Mouse (Mus musculus): Measurements from ENCODE around the gene Uba1. TPM values are rescaled to one million over a fixed set of nuclear protein-coding genes. Genes with fewer than 3 reads are reported as not detected.

Gene Uba1
- polyA plus RNA-seq, 1 experiment = 255 TPM

DNA sequence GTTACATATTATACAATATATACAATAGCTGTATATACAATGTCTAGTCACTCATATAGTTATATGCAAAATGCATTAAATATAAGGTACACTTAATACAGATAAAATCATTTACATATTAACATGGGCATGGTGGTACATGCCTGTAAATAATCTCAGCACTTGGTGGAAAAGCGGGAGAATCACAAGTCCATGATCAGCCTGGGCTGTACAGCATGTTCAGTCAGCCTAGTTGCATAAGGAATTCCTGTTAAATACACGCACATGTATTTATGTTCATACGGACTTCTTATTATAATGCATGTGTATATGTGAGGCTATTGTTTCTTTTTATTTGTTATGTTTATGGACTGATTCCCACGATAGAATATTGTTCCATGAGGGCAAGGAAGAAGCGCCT is 533 bp upstream of the Uba1 start:
- WGBS = 12% methylated on average over 5 of the region's 5 CpGs
- Histone ChIP-seq H3K36me3 (ENCODE audit: control insufficient read depth, insufficient read depth, low read length) (no peaks in the 10 kb centered on the region), H3K27me3 (ENCODE audit: control insufficient read depth, insufficient read depth, low read length) (no peaks in the 10 kb centered on the region), H3K27ac (ENCODE audit: insufficient read depth, low read depth, low read length) (no peak overlapping the region), H3K4me1 (ENCODE audit: control insufficient read depth, insufficient read depth, insufficient read length, low read length) (no peaks in the 10 kb centered on the region), H3K4me3 (ENCODE audit: low read depth, low read length) (no peak overlapping the region; the same call in 1 of the 2 replicates)
- no peak for TF ChIP-seq CTCF (IDR thresholded peaks at IDR 0.05; ENCODE audit: extremely low read depth, insufficient read length, insufficient replicate concordance, low read depth, low read length)
- TF ChIP-seq POLR2A (IDR thresholded peaks at IDR 0.05; ENCODE audit: low read depth, low read length) = no peak

DNA sequence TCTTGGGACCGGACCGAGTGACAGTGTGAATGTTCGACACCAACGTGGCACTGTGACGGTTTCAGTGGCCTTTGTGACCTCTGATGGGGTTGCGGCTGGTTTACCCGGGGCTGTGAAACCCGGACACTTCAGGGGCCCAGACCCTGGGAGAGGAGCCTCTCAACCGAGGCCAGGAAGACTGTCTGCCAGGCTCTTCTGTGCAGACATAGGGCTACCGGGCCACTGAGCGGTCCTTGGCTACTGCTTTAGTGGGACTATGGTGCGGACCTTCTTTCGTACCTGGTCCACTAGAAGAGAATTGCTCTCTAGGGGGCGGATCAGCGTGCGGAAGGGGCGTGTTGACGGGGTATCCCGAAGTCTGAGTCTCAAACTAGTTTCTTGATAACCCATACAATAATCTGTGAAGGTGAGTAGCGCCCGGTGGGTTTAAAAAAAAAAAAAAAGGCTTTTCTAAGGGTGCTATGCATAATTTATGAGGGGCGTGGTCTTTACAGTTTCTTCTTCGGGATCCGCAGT is 823 bp downstream of the Uba1 start:
- Histone ChIP-seq H3K4me1 (ENCODE audit: control insufficient read depth, insufficient read depth, insufficient read length, low read length) (no peaks in the 10 kb centered on the region), H3K4me3 (ENCODE audit: low read depth, low read length) (peak overlapping the region; percentile 81), H3K27ac (ENCODE audit: insufficient read depth, low read depth, low read length) (no peak overlapping the region), H3K36me3 (ENCODE audit: control insufficient read depth, insufficient read depth, low read length) (no peaks in the 10 kb centered on the region), H3K27me3 (ENCODE audit: control insufficient read depth, insufficient read depth, low read length) (no peaks in the 10 kb centered on the region)
- 11% methylated on average over 24 of the region's 24 CpGs for WGBS
- no peak for TF ChIP-seq POLR2A (IDR thresholded peaks at IDR 0.05; ENCODE audit: low read depth, low read length)
- no peak for TF ChIP-seq CTCF (IDR thresholded peaks at IDR 0.05; ENCODE audit: extremely low read depth, insufficient read length, insufficient replicate concordance, low read depth, low read length)

DNA sequence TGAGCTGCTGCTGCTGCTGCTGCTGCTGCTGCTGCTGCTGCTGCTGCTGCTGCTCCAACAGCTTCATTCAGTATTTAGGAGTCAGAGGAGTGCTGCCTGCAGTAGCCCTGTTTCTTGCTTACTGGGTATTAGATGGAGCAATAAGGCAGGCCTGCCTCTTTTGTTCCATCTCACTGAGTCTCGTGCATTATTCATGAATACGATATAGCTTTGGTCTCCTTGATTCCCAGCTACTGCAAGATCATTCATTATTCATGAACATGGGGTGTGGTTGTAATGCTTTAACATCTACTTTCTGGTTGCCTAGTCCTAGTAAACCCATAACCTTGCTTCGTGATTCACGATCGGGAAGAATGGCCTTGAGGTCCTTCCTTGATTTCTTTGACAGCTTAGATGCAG is 4.2 kb downstream of the Uba1 start:
- no peaks in the 10 kb centered on the region for H3K4me1 ChIP-seq (ENCODE audit: control insufficient read depth, insufficient read depth, insufficient read length, low read length)
- H3K36me3 ChIP-seq (ENCODE audit: control insufficient read depth, insufficient read depth, low read length) = peaks cover 1% of the 10 kb centered on the region; the same call in 1 of the 2 replicates
- 20% methylated on average over 5 of the region's 5 CpGs for WGBS
- no peak overlapping the region for H3K4me3 ChIP-seq (ENCODE audit: low read depth, low read length)
- no peaks in the 10 kb centered on the region for H3K27me3 ChIP-seq (ENCODE audit: control insufficient read depth, insufficient read depth, low read length)
- no peak for TF ChIP-seq POLR2A (IDR thresholded peaks at IDR 0.05; ENCODE audit: low read depth, low read length)
- TF ChIP-seq CTCF (IDR thresholded peaks at IDR 0.05; ENCODE audit: extremely low read depth, insufficient read length, insufficient replicate concordance, low read depth, low read length) = no peak
- no peak overlapping the region for H3K27ac ChIP-seq (ENCODE audit: insufficient read depth, low read depth, low read length)

DNA sequence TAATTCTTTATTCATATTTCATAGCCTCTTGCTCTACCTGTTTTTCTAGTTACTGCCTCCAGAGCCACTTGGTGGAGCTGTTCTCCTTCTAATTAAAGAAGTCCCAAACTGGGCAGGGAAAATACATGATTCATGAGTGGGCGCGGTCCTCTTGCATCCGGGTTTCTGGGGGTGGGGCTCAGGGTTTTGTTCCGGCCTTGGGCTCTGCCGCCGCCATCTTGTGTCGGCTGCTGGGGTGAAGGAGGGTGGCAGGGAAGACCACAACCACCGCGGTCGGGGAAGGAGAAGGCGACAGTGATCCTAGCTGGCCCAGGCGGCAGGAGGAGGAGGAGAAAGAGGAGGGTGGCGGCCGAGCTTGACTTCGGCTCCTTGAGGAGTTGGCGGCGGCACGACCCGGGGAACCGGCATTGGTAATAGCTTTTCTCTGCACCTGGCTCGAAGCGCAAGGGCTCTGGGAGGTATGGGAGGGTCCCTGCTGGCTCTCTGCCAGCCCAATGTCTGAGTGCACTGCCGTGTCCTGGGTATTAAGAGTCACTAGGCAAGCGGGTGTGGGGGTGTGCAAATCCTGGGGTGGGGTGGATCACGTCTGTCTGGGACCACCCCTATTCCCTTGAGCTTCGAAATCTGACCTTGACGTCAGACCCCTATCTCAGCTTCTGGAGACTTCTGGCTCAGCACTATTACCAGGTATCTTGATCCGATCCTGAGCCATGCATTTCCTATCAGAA is 4.8 kb downstream of the Uba1 start:
- H3K27me3 ChIP-seq (ENCODE audit: control insufficient read depth, insufficient read depth, low read length) = no peaks in the 10 kb centered on the region
- TF ChIP-seq CTCF (IDR thresholded peaks at IDR 0.05; ENCODE audit: extremely low read depth, insufficient read length, insufficient replicate concordance, low read depth, low read length) (peak; percentile 24; the same call in 1 of the 2 replicates), POLR2A (IDR thresholded peaks at IDR 0.05; ENCODE audit: low read depth, low read length) (peak; percentile 32; the same call in 1 of the 2 replicates)
- peak overlapping the region; percentile 82 for H3K27ac ChIP-seq (ENCODE audit: insufficient read depth, low read depth, low read length)
- 17% methylated on average over 27 of the region's 28 CpGs for WGBS
- peak overlapping the region; percentile 92 for H3K4me3 ChIP-seq (ENCODE audit: low read depth, low read length)
- H3K36me3 ChIP-seq (ENCODE audit: control insufficient read depth, insufficient read depth, low read length) = peaks cover 3% of the 10 kb centered on the region; the same call in 1 of the 2 replicates
- no peaks in the 10 kb centered on the region for H3K4me1 ChIP-seq (ENCODE audit: control insufficient read depth, insufficient read depth, insufficient read length, low read length)

DNA sequence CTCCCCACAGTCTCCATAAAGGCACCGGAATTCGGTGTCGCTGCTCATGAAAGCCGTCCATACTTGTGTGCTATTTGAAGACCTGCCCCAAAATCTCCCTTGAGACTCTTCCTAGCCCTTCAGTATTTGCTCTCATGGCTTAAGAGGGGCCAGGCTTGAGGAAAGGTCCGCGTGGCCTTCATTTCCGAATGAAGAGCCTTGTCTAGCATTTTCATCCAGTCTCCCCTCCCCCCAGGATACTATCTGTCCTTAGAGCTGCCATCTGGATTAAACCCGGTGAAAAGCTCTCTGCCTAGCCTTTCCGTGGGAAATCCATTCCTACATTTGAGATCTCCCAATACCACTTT is 5.3 kb downstream of the Uba1 start:
- Histone ChIP-seq H3K36me3 (ENCODE audit: control insufficient read depth, insufficient read depth, low read length) (peaks cover 6% of the 10 kb centered on the region), H3K4me1 (ENCODE audit: control insufficient read depth, insufficient read depth, insufficient read length, low read length) (no peaks in the 10 kb centered on the region), H3K4me3 (ENCODE audit: low read depth, low read length) (peak overlapping the region; percentile 92), H3K27me3 (ENCODE audit: control insufficient read depth, insufficient read depth, low read length) (no peaks in the 10 kb centered on the region), H3K27ac (ENCODE audit: insufficient read depth, low read depth, low read length) (peak overlapping the region; percentile 82; the same call in 1 of the 2 replicates)
- no peak for TF ChIP-seq CTCF (IDR thresholded peaks at IDR 0.05; ENCODE audit: extremely low read depth, insufficient read length, insufficient replicate concordance, low read depth, low read length)
- no peak for TF ChIP-seq POLR2A (IDR thresholded peaks at IDR 0.05; ENCODE audit: low read depth, low read length)
- 9% methylated on average over 9 of the region's 9 CpGs for WGBS

DNA sequence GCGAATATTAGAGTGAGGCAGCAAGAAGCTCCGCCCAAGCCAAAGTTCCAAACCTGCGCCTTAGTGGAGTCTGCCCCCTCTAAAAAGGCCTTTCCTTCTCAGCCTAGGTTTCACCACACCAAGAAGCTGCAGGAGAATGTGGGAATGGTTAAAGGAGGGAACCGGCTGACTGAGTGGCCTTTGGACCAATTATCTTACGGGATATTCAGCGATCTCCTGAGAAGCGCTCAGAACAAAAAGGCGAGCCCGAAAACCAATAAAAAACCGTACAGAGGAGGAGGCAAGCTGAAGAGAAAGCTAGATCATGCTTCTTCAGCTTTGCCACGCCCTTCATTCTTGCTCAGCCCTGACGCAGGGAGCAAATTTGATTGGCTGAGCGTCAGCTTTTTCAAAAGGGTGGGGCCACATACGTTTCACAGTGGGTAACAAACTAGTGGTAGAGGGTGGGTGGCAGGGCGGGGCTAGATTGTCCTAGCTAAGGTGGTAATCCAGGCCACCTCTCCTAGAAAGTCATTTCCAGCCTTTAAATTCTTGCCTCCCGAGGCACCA is 29.5 kb downstream of the Uba1 start, which contains the start of gene Cdk16:
Gene Cdk16, plus strand, starts transcription at position 436 of the 549 bp plus-strand sequence.
- peak within 1 kb of the TSS; percentile 100 for H3K27ac ChIP-seq (ENCODE audit: insufficient read depth, low read depth, low read length)
- 8% methylated on average over 16 of the region's 16 CpGs for WGBS
- no peaks in the 10 kb centered on the region for H3K27me3 ChIP-seq (ENCODE audit: control insufficient read depth, insufficient read depth, low read length)
- TF ChIP-seq POLR2A (IDR thresholded peaks at IDR 0.05; ENCODE audit: low read depth, low read length) = no peak
- no peak for TF ChIP-seq CTCF (IDR thresholded peaks at IDR 0.05; ENCODE audit: extremely low read depth, insufficient read length, insufficient replicate concordance, low read depth, low read length)
- 0 out of 2 replicates have a peak, but pooled peaks cover 4% of the 10 kb centered on the region for H3K4me1 ChIP-seq (ENCODE audit: control insufficient read depth, insufficient read depth, insufficient read length, low read length)
- peaks cover 8% of the 10 kb centered on the region for H3K36me3 ChIP-seq (ENCODE audit: control insufficient read depth, insufficient read depth, low read length)
- peak within 1 kb of the TSS; percentile 76 for H3K4me3 ChIP-seq (ENCODE audit: low read depth, low read length)

DNA sequence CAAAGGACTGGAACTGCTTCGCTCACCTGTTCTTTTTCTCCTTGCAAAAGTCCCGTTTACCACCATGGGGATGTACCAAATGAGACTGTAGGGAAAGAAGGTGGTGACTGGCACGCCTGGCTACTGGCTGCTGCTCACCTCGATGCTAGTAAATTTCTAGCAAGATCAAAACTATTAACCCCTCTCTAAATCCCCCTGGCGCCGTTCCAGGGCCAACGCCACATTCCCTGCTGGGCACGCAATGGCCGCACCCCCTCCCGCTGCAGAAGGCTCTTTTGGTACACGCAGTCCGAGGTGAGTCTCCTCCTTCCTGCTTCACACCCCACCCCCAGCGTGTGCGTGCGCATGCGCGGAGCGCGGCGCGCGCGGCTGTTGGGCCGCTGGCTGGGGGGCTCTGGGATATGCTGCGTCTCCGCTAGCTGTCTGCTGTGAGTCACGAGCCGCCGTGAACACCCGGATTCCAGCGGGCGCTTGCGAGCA is 30.0 kb downstream of the Uba1 start:
- no peaks in the 10 kb centered on the region for H3K27me3 ChIP-seq (ENCODE audit: control insufficient read depth, insufficient read depth, low read length)
- H3K27ac ChIP-seq (ENCODE audit: insufficient read depth, low read depth, low read length) = peak overlapping the region; percentile 100
- peaks cover 9% of the 10 kb centered on the region for H3K36me3 ChIP-seq (ENCODE audit: control insufficient read depth, insufficient read depth, low read length)
- WGBS = 15% methylated on average over 33 of the region's 33 CpGs
- 0 out of 2 replicates have a peak, but pooled peaks cover 4% of the 10 kb centered on the region for H3K4me1 ChIP-seq (ENCODE audit: control insufficient read depth, insufficient read depth, insufficient read length, low read length)
- H3K4me3 ChIP-seq (ENCODE audit: low read depth, low read length) = peak overlapping the region; percentile 76
- TF ChIP-seq CTCF (IDR thresholded peaks at IDR 0.05; ENCODE audit: extremely low read depth, insufficient read length, insufficient replicate concordance, low read depth, low read length) = no peak
- peak; percentile 56; the same call in 1 of the 2 replicates for TF ChIP-seq POLR2A (IDR thresholded peaks at IDR 0.05; ENCODE audit: low read depth, low read length)

All from small intestine, adult 2 months (tissue).